Mouse (Mus musculus) G1E (cell line): ENCODE measurements around the gene Ptpn14.

Source experiments
- CTCF ChIP-seq: IDR thresholded peaks from 2 replicates; pipeline ENCODE4 v1.5.1; 2012; ENCODE audit warnings: low read depth, low read length, inconsistent platforms, mixed read lengths
- GATA1 ChIP-seq: IDR thresholded peaks from 2 replicates; pipeline ENCODE4 v1.6.1; 2012; ENCODE audit warnings: borderline replicate concordance, low read length, inconsistent platforms, mixed read lengths
- GATA2 ChIP-seq: IDR thresholded peaks from 2 replicates; pipeline ENCODE4 v1.6.1; 2012; ENCODE audit warnings: low read depth, low read length, inconsistent platforms, borderline replicate concordance
- POLR2AphosphoS5 ChIP-seq: IDR thresholded peaks from 2 replicates; pipeline ENCODE4 v1.6.1; 2012; ENCODE audit warnings: low read depth, low read length, inconsistent platforms; ENCODE audit not compliant: insufficient replicate concordance
- TAL1 ChIP-seq: conservative IDR thresholded peaks from 2 replicates; pipeline ENCODE4 v1.6.1; 2012; ENCODE audit warnings: low read depth, low read length, inconsistent platforms, mixed read lengths

- TF ChIP-seq POLR2AphosphoS5 = no peak
- no peak for TF ChIP-seq CTCF
- TF ChIP-seq TAL1 = no peak
- no peak for TF ChIP-seq GATA1
- TF ChIP-seq GATA2 = no peak
These were observed 140.0 kb downstream of the Ptpn14 start for GRCm38 (mm10) chr1:189868036-189868435.
